In genomic region chr13:62952624-62953023, GRCm38 (mm10) we compare ENCODE assay signal across 18 mouse cellular contexts. TPM values are rescaled to one million over a fixed set of nuclear protein-coding genes. Genes with fewer than 3 reads are reported as not detected.
DNase-seq lines count a peak whose midpoint lies in the region; ATAC-seq and TF ChIP-seq lines count a peak whose summit lies in the region.
"Had no signal": no experiment of that assay in that cellular context is flagged by ENCODE, and none has a peak within 500 bp of the region (broad histone marks: within the 10 kb centered on the region; RNA-seq: fewer than 3 reads in every experiment).

No protein-coding gene starts in this region.

- 46% methylated on average over 3 of the region's 3 CpGs for WGBS in liver, embryonic 13.5 days (ENCODE audit: insufficient replicate concordance)
- WGBS in bone marrow, adult 2 months: 9% methylated on average over 3 of the region's 3 CpGs
- WGBS in embryonic facial prominence, embryonic 14.5 days: 69% methylated on average over 3 of the region's 3 CpGs
- WGBS in liver, postnatal 0 days (ENCODE audit: insufficient replicate concordance): 36% methylated on average over 3 of the region's 3 CpGs
- WGBS in forebrain, embryonic 12.5 days: 88% methylated on average over 3 of the region's 3 CpGs

- no peaks in the 10 kb centered on the region for H3K36me3 ChIP-seq in liver, embryonic 13.5 days
- H3K36me3 ChIP-seq in embryonic facial prominence, embryonic 14.5 days (ENCODE audit: control insufficient read depth, insufficient read depth, low read length): no peaks in the 10 kb centered on the region
- no peaks in the 10 kb centered on the region for H3K36me3 ChIP-seq in liver, postnatal 0 days (replicated peaks; ENCODE audit: insufficient read depth, low read length)
- H3K36me3 ChIP-seq in forebrain, embryonic 12.5 days (replicated peaks): no peaks in the 10 kb centered on the region
- H3K36me3 ChIP-seq: G1E; heart, embryonic 12.5 days; neural tube, embryonic 15.5 days had no signal

- no peak overlapping the region for H3K9ac ChIP-seq in liver, embryonic 13.5 days
- H3K9ac ChIP-seq in embryonic facial prominence, embryonic 14.5 days (ENCODE audit: low read depth, low read length): no peak overlapping the region
- H3K9ac ChIP-seq in liver, postnatal 0 days (replicated peaks): no peak overlapping the region
- no peak overlapping the region for H3K9ac ChIP-seq in forebrain, embryonic 12.5 days
- H3K9ac ChIP-seq: heart, embryonic 12.5 days; liver, embryonic 14.5 days; neural tube, embryonic 15.5 days had no signal

- H3K27me3 ChIP-seq in liver, embryonic 13.5 days: no peaks in the 10 kb centered on the region
- H3K27me3 ChIP-seq in embryonic facial prominence, embryonic 14.5 days (replicated peaks; ENCODE audit: control insufficient read depth, insufficient read depth, low read length): no peaks in the 10 kb centered on the region
- H3K27me3 ChIP-seq in liver, postnatal 0 days (ENCODE audit: insufficient read depth, low read length): no peaks in the 10 kb centered on the region
- H3K27me3 ChIP-seq in forebrain, embryonic 12.5 days: no peaks in the 10 kb centered on the region
- H3K27me3 ChIP-seq: heart, embryonic 12.5 days; neural tube, embryonic 15.5 days had no signal

- no peak for TF ChIP-seq POLR2A in bone marrow, adult 2 months (IDR thresholded peaks at IDR 0.05; ENCODE audit: borderline replicate concordance, control insufficient read depth, low read depth, low read length)

- peak; percentile 15; the same call in 1 of the 2 replicates for TF ChIP-seq EP300 in liver, postnatal 0 days (IDR thresholded peaks at IDR 0.05; ENCODE audit: low read depth)

- no peak overlapping the region for H3K4me2 ChIP-seq in liver, embryonic 13.5 days
- no peak overlapping the region for H3K4me2 ChIP-seq in embryonic facial prominence, embryonic 14.5 days (ENCODE audit: low read depth, low read length)
- no peak overlapping the region for H3K4me2 ChIP-seq in liver, postnatal 0 days (ENCODE audit: low read depth, low read length)
- H3K4me2 ChIP-seq in forebrain, embryonic 12.5 days: no peak overlapping the region
- H3K4me2 ChIP-seq: heart, embryonic 12.5 days; midbrain, embryonic 11.5 days; neural tube, embryonic 15.5 days had no signal

- H3K4me3 ChIP-seq in liver, embryonic 13.5 days (replicated peaks): no peak overlapping the region
- no peak overlapping the region for H3K4me3 ChIP-seq in bone marrow, adult 2 months (replicated peaks; ENCODE audit: control insufficient read depth, low read depth, low read length)
- no peak overlapping the region for H3K4me3 ChIP-seq in embryonic facial prominence, embryonic 14.5 days (ENCODE audit: low read depth, low read length)
- H3K4me3 ChIP-seq in liver, postnatal 0 days (ENCODE audit: low read depth, low read length): no peak overlapping the region
- H3K4me3 ChIP-seq in forebrain, embryonic 12.5 days (replicated peaks): no peak overlapping the region
- H3K4me3 ChIP-seq: heart, embryonic 12.5 days; neural tube, embryonic 15.5 days had no signal

- ATAC-seq in liver, embryonic 13.5 days (ENCODE audit: low read depth): no peak
- ATAC-seq in embryonic facial prominence, embryonic 14.5 days (ENCODE audit: low read depth): no peak
- peak; percentile 49 for ATAC-seq in liver, postnatal 0 days
- no peak for ATAC-seq in forebrain, embryonic 12.5 days (ENCODE audit: low FRiP score)

- no peak for DNase-seq in liver, embryonic 13.5 days
- DNase-seq in liver: no peak
- DNase-seq in embryonic facial prominence, embryonic 14.5 days (ENCODE audit: low spot score): no peak
- no peak for DNase-seq in liver, postnatal 0 days
- no peak for DNase-seq in kidney, postnatal 36 days
- DNase-seq: adrenal gland, adult 8-10 months; cerebellum, adult 9-10 months; embryo, embryonic 11 days; gastrocnemius, postnatal 14 days; heart, postnatal 4 days; kidney, adult 8-10 months had no signal

- H3K4me1 ChIP-seq in liver, embryonic 13.5 days (replicated peaks): peaks cover 11% of the 10 kb centered on the region
- H3K4me1 ChIP-seq in bone marrow, adult 2 months (ENCODE audit: control insufficient read depth, insufficient read depth, low read length): peaks cover 4% of the 10 kb centered on the region
- peaks cover 6% of the 10 kb centered on the region; the same call in 1 of the 2 replicates for H3K4me1 ChIP-seq in embryonic facial prominence, embryonic 14.5 days (ENCODE audit: control insufficient read depth, insufficient read depth, low read length)
- H3K4me1 ChIP-seq in liver, postnatal 0 days (ENCODE audit: insufficient read depth): peaks cover 16% of the 10 kb centered on the region
- no peaks in the 10 kb centered on the region for H3K4me1 ChIP-seq in forebrain, embryonic 12.5 days
- H3K4me1 ChIP-seq: neural tube, embryonic 15.5 days had no signal

- 0 out of 2 replicates have a peak overlapping the region, but pooled peaks have one; percentile 1 for H3K27ac ChIP-seq in liver, embryonic 13.5 days
- H3K27ac ChIP-seq in bone marrow, adult 2 months (ENCODE audit: control insufficient read depth, insufficient read depth, low read depth, low read length, poor library complexity): peak overlapping the region; percentile 33; the same call in 1 of the 2 replicates
- peak overlapping the region; percentile 33; the same call in 1 of the 2 replicates for H3K27ac ChIP-seq in embryonic facial prominence, embryonic 14.5 days (replicated peaks; ENCODE audit: low read depth, low read length)
- peak overlapping the region; percentile 50 for H3K27ac ChIP-seq in liver, postnatal 0 days (ENCODE audit: low read depth)
- no peak overlapping the region for H3K27ac ChIP-seq in forebrain, embryonic 12.5 days
- H3K27ac ChIP-seq: liver, embryonic 14.5 days; neural tube, embryonic 15.5 days had no signal

- no peaks in the 10 kb centered on the region for H3K9me3 ChIP-seq in liver, embryonic 13.5 days (replicated peaks)
- no peaks in the 10 kb centered on the region for H3K9me3 ChIP-seq in embryonic facial prominence, embryonic 14.5 days (ENCODE audit: control insufficient read depth, low read length)
- H3K9me3 ChIP-seq in liver, postnatal 0 days (ENCODE audit: low read length): no peaks in the 10 kb centered on the region
- H3K9me3 ChIP-seq in forebrain, embryonic 12.5 days: no peaks in the 10 kb centered on the region
- H3K9me3 ChIP-seq: G1E; heart, embryonic 12.5 days; neural tube, embryonic 15.5 days had no signal

- TF ChIP-seq CTCF in bone marrow, adult 2 months (IDR thresholded peaks at IDR 0.05; ENCODE audit: control insufficient read depth, insufficient read depth, low read length): no peak
- TF ChIP-seq CTCF in liver, postnatal 0 days (IDR thresholded peaks at IDR 0.05; ENCODE audit: low read depth): no peak

RNA-seq across cellular contexts. Expression of gene 2010111I01Rik, which starts 12.1 kb away (rescaled TPM):
- polyA plus RNA-seq in liver, embryonic 13.5 days (2015; fragmentation: Nextera tagmentation; extraction: Ambion mirVana): 16.5 and 17.2 TPM in 2 replicates
- 31.2 and 47.5 TPM in 2 replicates for polyA plus RNA-seq in bone marrow, adult 2 months (2011; ENCODE audit: insufficient read depth, insufficient read length, low replicate concordance, missing spikeins)
- polyA plus RNA-seq in embryonic facial prominence, embryonic 14.5 days (2014; fragmentation: Nextera tagmentation; extraction: Ambion mirVana): 144 and 166 TPM in 2 replicates
- polyA plus RNA-seq in liver, postnatal 0 days (2015; fragmentation: Nextera tagmentation; extraction: Ambion mirVana): 20.0 and 22.9 TPM in 2 replicates
- 30.7 and 34.3 TPM in 2 replicates for polyA plus RNA-seq in forebrain, embryonic 12.5 days (2016; fragmentation: Nextera tagmentation; extraction: Ambion mirVana)
